Mouse (Mus musculus) G1E (cell line): ENCODE measurements around the gene Nkx2-2. TPM values are rescaled to one million over a fixed set of nuclear protein-coding genes. Genes with fewer than 3 reads are reported as not detected.

Source experiments
- ATAC-seq: 2 replicates; pipeline ENCODE4 v1.8.0; 2016; ENCODE audit warnings: mild to moderate bottlenecking; ENCODE audit not compliant: insufficient number of reproducible peaks, poor library complexity, low FRiP score, severe bottlenecking; ENCODE audit errors: extremely low read depth
- DNase-seq: peaks from one replicate; pipeline ENCODE4 v3.0.0; 2012; ENCODE audit warnings: low spot score
- H3K27me3 ChIP-seq: 2 replicates; pipeline ENCODE4 v1.6.1; 2012; ENCODE audit warnings: mild to moderate bottlenecking, low read length, inconsistent platforms; ENCODE audit not compliant: insufficient read depth
- H3K36me3 ChIP-seq: replicated peaks from 2 replicates; pipeline ENCODE3; 2012; ENCODE audit warnings: mild to moderate bottlenecking, inconsistent platforms
- H3K4me1 ChIP-seq: 2 replicates; pipeline ENCODE4 v1.6.1; 2012; ENCODE audit warnings: low read depth, low read length, inconsistent platforms, mixed read lengths; ENCODE audit not compliant: insufficient read depth
- H3K4me3 ChIP-seq: 2 replicates; pipeline ENCODE4 v1.5.1; 2012; ENCODE audit warnings: low read depth, mild to moderate bottlenecking, inconsistent platforms, low read length, moderate library complexity, mixed read lengths
- H3K9me3 ChIP-seq: replicated peaks from 2 replicates; pipeline ENCODE4 v1.6.1; 2012; ENCODE audit warnings: inconsistent platforms
- CTCF ChIP-seq: IDR thresholded peaks from 2 replicates; pipeline ENCODE4 v1.5.1; 2012; ENCODE audit warnings: low read depth, low read length, inconsistent platforms, mixed read lengths
- GATA1 ChIP-seq: IDR thresholded peaks from 2 replicates; pipeline ENCODE4 v1.6.1; 2012; ENCODE audit warnings: borderline replicate concordance, low read length, inconsistent platforms, mixed read lengths
- GATA2 ChIP-seq: IDR thresholded peaks from 2 replicates; pipeline ENCODE4 v1.6.1; 2012; ENCODE audit warnings: low read depth, low read length, inconsistent platforms, borderline replicate concordance
- POLR2AphosphoS5 ChIP-seq: IDR thresholded peaks from 2 replicates; pipeline ENCODE4 v1.6.1; 2012; ENCODE audit warnings: low read depth, low read length, inconsistent platforms; ENCODE audit not compliant: insufficient replicate concordance
- TAL1 ChIP-seq: conservative IDR thresholded peaks from 2 replicates; pipeline ENCODE4 v1.6.1; 2012; ENCODE audit warnings: low read depth, low read length, inconsistent platforms, mixed read lengths
- polyA plus RNA-seq: library from polyadenylated mRNA; stranded (reverse); fragments of >175 nt; gene quantifications from 2 replicates; pipeline ENCODE4 v1.2.3, GENCODE M21; 2012
- total RNA-seq, 2 experiments: library from RNA; stranded (forward) in 1 of 2; stranded (reverse) in 1 of 2; fragments of 200-1000 nt in 1 of 2; fragments of >200 nt in 1 of 2; fragmentation: Nextera tagmentation in 1 of 2; gene quantifications; 2 replicates each; pipeline ENCODE4 v1.2.3; 2014 to 2017

Nkx2-2 gene
- total and polyA plus RNA-seq, 3 experiments: not detected

- H3K9me3 ChIP-seq: peaks cover 68% of the 10 kb centered on the region
- no peaks in the 10 kb centered on the region for H3K36me3 ChIP-seq
- H3K4me3 ChIP-seq: no peak overlapping the region
- peaks cover 3% of the 10 kb centered on the region; the same call in 1 of the 2 replicates for H3K27me3 ChIP-seq
- no peak for DNase-seq
- ATAC-seq: no peak
- TF ChIP-seq TAL1: no peak
- TF ChIP-seq CTCF: no peak
- TF ChIP-seq GATA1: no peak
- TF ChIP-seq POLR2AphosphoS5: no peak
- TF ChIP-seq GATA2: no peak
- H3K4me1 ChIP-seq: no peaks in the 10 kb centered on the region
These were observed 6.8 kb downstream of the Nkx2-2 start for GRCm38 (mm10) chr2:147187061-147187870.

DNA sequence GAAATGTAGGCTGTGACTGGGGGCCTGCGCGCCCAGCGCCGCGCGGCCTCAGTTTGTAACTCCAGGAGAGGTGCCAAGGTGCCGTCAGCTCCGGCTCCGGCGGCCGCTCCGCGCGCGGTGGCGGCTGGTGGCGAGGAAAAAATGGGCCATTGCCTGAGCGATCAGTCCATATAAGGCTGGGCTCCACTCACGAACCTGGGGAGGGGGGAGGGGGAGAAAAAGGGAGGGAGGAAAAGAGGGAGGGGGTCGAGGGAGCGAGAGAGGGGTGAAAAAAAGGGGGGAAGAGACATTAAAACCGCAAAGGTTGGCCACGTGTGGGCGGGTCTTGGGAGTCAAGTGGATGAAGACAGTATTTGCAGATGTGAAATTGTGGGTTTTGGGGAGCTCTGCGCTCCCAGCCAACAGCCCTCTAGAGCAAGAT lies 7.8 kb downstream of the Nkx2-2 start:
- TF ChIP-seq GATA1: no peak
- TF ChIP-seq CTCF: no peak
- TF ChIP-seq POLR2AphosphoS5: no peak
- no peak for TF ChIP-seq GATA2
- TF ChIP-seq TAL1: no peak
- no peak for ATAC-seq
- peaks cover 3% of the 10 kb centered on the region; the same call in 1 of the 2 replicates for H3K27me3 ChIP-seq

GRCm38 (mm10) chr2:147185561-147185960 lies 8.5 kb downstream of the Nkx2-2 start:
- Histone ChIP-seq H3K9me3 (peaks cover 59% of the 10 kb centered on the region), H3K36me3 (no peaks in the 10 kb centered on the region), H3K27me3 (peaks cover 3% of the 10 kb centered on the region; the same call in 1 of the 2 replicates), H3K4me3 (peak overlapping the region; percentile 2; the same call in 1 of the 2 replicates), H3K4me1 (no peaks in the 10 kb centered on the region)
- TF ChIP-seq CTCF: no peak
- TF ChIP-seq GATA1: no peak
- no peak for TF ChIP-seq POLR2AphosphoS5
- no peak for TF ChIP-seq TAL1
- no peak for TF ChIP-seq GATA2
- DNase-seq (no peak), ATAC-seq (no peak)

More for the DNA sequence above, 7.8 kb downstream of the Nkx2-2 start:
- H3K4me3 ChIP-seq: no peak overlapping the region
- DNase-seq: no peak
- no peaks in the 10 kb centered on the region for H3K36me3 ChIP-seq
- H3K9me3 ChIP-seq: peaks cover 65% of the 10 kb centered on the region
- H3K4me1 ChIP-seq: no peaks in the 10 kb centered on the region

GRCm38 (mm10) chr2:147184071-147184990 lies 9.7 kb downstream of the Nkx2-2 start:
- Histone ChIP-seq H3K4me3 (peak overlapping the region; percentile 9; the same call in 1 of the 2 replicates), H3K4me1 (no peaks in the 10 kb centered on the region), H3K36me3 (no peaks in the 10 kb centered on the region), H3K9me3 (peaks cover 48% of the 10 kb centered on the region), H3K27me3 (peaks cover 3% of the 10 kb centered on the region; the same call in 1 of the 2 replicates)
- TF ChIP-seq CTCF: no peak
- ATAC-seq: no peak
- no peak for DNase-seq

DNA sequence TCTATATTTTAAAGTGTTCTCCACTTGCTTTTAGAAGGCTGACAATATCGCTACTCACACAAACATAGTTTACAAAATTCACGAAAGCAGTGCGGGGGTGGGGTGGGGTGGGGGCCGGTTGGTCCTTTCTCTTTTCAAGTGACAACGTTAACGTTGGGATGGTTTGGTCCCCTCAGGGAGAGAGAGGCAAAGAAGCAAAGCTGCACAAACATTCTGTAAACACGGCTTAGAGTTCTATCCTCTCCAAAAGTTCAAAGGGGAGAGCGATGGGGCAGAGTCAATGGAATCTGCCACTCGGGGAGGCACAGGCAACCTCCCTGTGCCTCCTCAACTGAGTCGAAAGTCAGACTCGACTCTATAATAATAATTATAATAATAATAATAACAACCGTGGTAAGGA lies 10.5 kb downstream of the Nkx2-2 start:
- no peak for DNase-seq
- ATAC-seq: no peak
- Histone ChIP-seq H3K4me1 (peaks cover 3% of the 10 kb centered on the region), H3K36me3 (no peaks in the 10 kb centered on the region), H3K9me3 (peaks cover 41% of the 10 kb centered on the region), H3K27me3 (peaks cover 3% of the 10 kb centered on the region; the same call in 1 of the 2 replicates), H3K4me3 (no peak overlapping the region)
- no peak for TF ChIP-seq GATA1
- TF ChIP-seq TAL1: no peak
- TF ChIP-seq CTCF: no peak
- TF ChIP-seq POLR2AphosphoS5: no peak
- TF ChIP-seq GATA2: no peak

- ATAC-seq (no peak), DNase-seq (no peak)
- H3K36me3 ChIP-seq: no peaks in the 10 kb centered on the region
- peaks cover 37% of the 10 kb centered on the region for H3K9me3 ChIP-seq
- H3K4me3 ChIP-seq: no peak overlapping the region; the same call in 1 of the 2 replicates
- peaks cover 3% of the 10 kb centered on the region; the same call in 1 of the 2 replicates for H3K27me3 ChIP-seq
- H3K4me1 ChIP-seq: peaks cover 11% of the 10 kb centered on the region
- no peak for TF ChIP-seq CTCF
- no peak for TF ChIP-seq TAL1
- TF ChIP-seq POLR2AphosphoS5: no peak
- no peak for TF ChIP-seq GATA2
- no peak for TF ChIP-seq GATA1
These were observed 11.3 kb downstream of the Nkx2-2 start for GRCm38 (mm10) chr2:147182709-147183260.
